Mouse (Mus musculus) ES-E14 (cell line): ENCODE results near the gene Pttg1.

Experiments
- HCFC1 ChIP-seq: IDR thresholded peaks from 2 replicates; pipeline ENCODE4 v1.6.1; 2012; ENCODE audit warnings: low read length, inconsistent platforms, borderline replicate concordance; ENCODE audit not compliant: insufficient read depth
- MAFK ChIP-seq: IDR thresholded peaks from 2 replicates; pipeline ENCODE4 v1.6.1; 2014; ENCODE audit warnings: mild to moderate bottlenecking, low read depth, low read length, inconsistent platforms; ENCODE audit not compliant: insufficient read depth
- ZC3H11A ChIP-seq: IDR thresholded peaks from 2 replicates; pipeline ENCODE4 v1.6.1; 2012; ENCODE audit warnings: low read depth, mild to moderate bottlenecking, inconsistent platforms, low read length, borderline replicate concordance
- ZNF384 ChIP-seq: IDR thresholded peaks from 2 replicates; pipeline ENCODE4 v1.6.1; 2012; ENCODE audit warnings: low read depth, low read length, inconsistent platforms

DNA sequence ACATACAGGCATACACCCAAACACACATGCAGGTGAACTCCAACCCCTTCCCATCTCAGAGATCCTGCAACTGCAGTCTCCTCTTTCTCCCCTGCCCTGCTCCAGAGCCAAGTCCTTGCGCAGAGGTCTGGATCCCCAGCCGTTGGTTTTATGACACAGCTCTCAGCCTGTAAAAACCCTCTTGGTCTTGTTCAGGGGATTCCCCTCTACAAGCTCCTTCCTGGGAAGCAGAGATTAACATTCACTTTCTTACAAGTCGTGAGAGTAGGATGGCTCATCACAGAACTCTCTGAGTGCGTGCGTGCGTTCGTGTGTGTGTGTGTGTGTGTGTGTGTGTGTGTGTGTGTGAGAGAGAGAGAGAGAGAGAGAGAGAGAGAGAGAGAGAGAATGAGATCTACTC, 15.8 kb downstream of the Pttg1 start:
- TF ChIP-seq ZNF384 (no peak), ZC3H11A (no peak), HCFC1 (no peak), MAFK (no peak)
